Mouse (Mus musculus): ENCODE measurements around the gene Smarcc1.

- no peak for TF ChIP-seq CTCF (IDR thresholded peaks at IDR 0.05; ENCODE audit: control insufficient read depth, insufficient read depth, insufficient read length)
- TF ChIP-seq USF1 (IDR thresholded peaks at IDR 0.05; ENCODE audit: low read depth), result no peak
- no peak for TF ChIP-seq FOSL1 (IDR thresholded peaks at IDR 0.05; ENCODE audit: insufficient read depth, low read length, poor library complexity, severe bottlenecking)
- TF ChIP-seq CEBPB (IDR thresholded peaks at IDR 0.05; ENCODE audit: low read depth), result no peak
- no peak for TF ChIP-seq MYOG (IDR thresholded peaks at IDR 0.05; ENCODE audit: control insufficient read depth, extremely low read depth, insufficient read length)
Measured at GRCm38 (mm10) chr9:110272330-110272729, 154.8 kb downstream of the Smarcc1 start.
